Mouse (Mus musculus) MEL-GATA-1-ER (cell line): ENCODE data around the gene Thoc6.

Source experiments
- DNase-seq: peaks from one replicate; pipeline ENCODE4 v3.0.0-alpha.2; 2012; ENCODE audit warnings: low read depth; ENCODE audit errors: extremely low read depth

Gene Thoc6

GRCm38 (mm10) chr17:23631241-23631640, 42.4 kb downstream of the Thoc6 start:
- no peak for DNase-seq

DNA sequence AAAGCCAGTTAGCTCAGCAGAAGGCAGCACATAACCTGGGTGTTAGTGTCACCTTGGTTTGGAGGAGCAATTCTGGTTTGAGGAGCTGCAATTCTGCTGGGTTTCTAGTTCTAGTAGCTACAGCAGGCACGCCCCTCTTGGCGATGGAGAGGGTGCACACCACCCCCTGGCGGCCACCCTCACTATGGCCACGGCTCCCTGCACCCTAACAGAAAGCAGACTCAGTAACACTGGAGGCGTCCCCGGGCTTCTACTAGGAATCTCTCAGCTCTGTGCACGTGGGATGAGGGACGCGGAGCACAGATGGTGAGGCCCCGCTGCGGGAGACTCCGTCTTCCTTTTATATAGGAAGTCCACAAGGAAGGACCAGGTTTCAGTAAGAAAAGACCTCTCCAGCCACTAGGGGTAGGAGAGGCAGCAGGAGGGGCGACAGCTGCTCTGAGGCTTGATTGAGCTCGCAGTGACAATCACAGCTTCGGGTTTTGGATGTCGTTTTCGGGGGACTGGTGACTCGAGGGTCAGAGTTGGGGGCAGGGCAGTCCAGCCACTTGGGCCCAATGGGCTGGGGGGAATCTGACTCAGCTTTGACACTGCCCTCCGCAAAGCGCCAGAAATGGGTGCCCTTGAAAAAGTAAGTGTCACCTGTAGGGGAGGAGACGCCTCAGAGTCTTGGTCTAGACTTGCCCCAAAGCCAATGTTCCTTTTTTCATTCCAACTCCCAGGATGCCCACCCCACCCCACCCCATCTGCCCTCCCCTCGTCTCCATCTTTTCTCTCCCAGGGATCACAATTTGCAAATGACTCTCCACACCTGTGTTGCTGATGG, 43.3 kb downstream of the Thoc6 start:
- peak; percentile 32 for DNase-seq

- DNase-seq: no peak
Observed at GRCm38 (mm10) chr17:23627813-23628212, 45.9 kb downstream of the Thoc6 start.

DNA sequence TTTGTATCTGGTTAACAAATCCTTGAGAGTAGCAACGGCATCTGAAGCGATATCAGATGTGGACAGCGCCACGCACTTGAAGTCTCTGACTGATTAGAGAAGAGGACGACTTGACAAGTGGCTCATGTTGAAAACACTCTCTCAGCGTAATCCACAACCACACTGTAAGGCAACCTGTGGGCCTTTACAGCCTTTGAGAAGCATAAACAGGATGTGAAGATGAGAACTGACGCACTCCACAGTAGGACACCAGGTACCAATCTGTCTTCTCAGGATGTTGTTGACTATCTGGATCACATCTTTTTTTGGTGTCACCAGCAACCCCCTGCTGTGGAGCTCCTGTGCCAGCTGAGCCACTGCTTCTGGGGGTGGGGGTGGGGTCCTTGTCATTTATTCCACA, 53.3 kb downstream of the Thoc6 start:
- no peak for DNase-seq
